Mouse (Mus musculus) CH12.LX (cell line): ENCODE results near the gene Dnaja4.

Source experiments
- BHLHE40 ChIP-seq: IDR thresholded peaks from 2 replicates; pipeline ENCODE4 v1.6.1; 2011; ENCODE audit warnings: mild to moderate bottlenecking, low read depth, low read length, improper control_type of control experiment
- CHD2 ChIP-seq: IDR thresholded peaks from 2 replicates; pipeline ENCODE4 v1.6.1; 2011; ENCODE audit warnings: low read length, improper control_type of control experiment
- CTCF ChIP-seq, 2 experiments: IDR thresholded peaks in 1 of 2; conservative IDR thresholded peaks in 1 of 2; 2 replicates each; pipeline ENCODE4 v1.5.1; 2011 to 2012; ENCODE audit warnings: low read depth in 2 of 2, low read length in 2 of 2, improper control_type of control experiment in 1 of 2, inconsistent platforms in 1 of 2, mild to moderate bottlenecking in 1 of 2, moderate library complexity in 1 of 2
- EP300 ChIP-seq: IDR thresholded peaks from 2 replicates; pipeline ENCODE4 v1.6.1; 2011; ENCODE audit warnings: low read length, improper control_type of control experiment
- KAT2A ChIP-seq: IDR thresholded peaks from 2 replicates; pipeline ENCODE4 v1.6.1; 2012; ENCODE audit warnings: low read length, improper control_type of control experiment, inconsistent platforms; ENCODE audit not compliant: insufficient replicate concordance
- MAZ ChIP-seq: IDR thresholded peaks from 2 replicates; pipeline ENCODE4 v1.6.1; 2012; ENCODE audit warnings: low read depth, mild to moderate bottlenecking, inconsistent platforms, low read length, improper control_type of control experiment, moderate library complexity
- NRF1 ChIP-seq: IDR thresholded peaks from 2 replicates; pipeline ENCODE4 v1.6.1; 2014; ENCODE audit warnings: low read depth, mild to moderate bottlenecking, inconsistent platforms, low read length, improper control_type of control experiment, moderate library complexity
- PAX5 ChIP-seq: IDR thresholded peaks from 2 replicates; pipeline ENCODE4 v1.6.1; 2012; ENCODE audit warnings: low read length, inconsistent platforms, mixed read lengths
- POLR2A ChIP-seq: IDR thresholded peaks from 2 replicates; pipeline ENCODE4 v1.6.1; 2011; ENCODE audit warnings: low read depth, mild to moderate bottlenecking, improper control_type of control experiment, low read length
- POLR2AphosphoS2 ChIP-seq: IDR thresholded peaks from 2 replicates; pipeline ENCODE4 v1.6.1; 2011; ENCODE audit warnings: low read depth, low read length, improper control_type of control experiment
- TBP ChIP-seq: conservative IDR thresholded peaks from 2 replicates; pipeline ENCODE4 v1.6.1; 2011; ENCODE audit warnings: low read depth, low read length, improper control_type of control experiment
- UBTF ChIP-seq: IDR thresholded peaks from 2 replicates; pipeline ENCODE4 v1.6.1; 2012; ENCODE audit warnings: low read depth, mild to moderate bottlenecking, inconsistent platforms, low read length, improper control_type of control experiment, moderate library complexity
- ZMIZ1 ChIP-seq: IDR thresholded peaks from 2 replicates; pipeline ENCODE4 v1.6.1; 2012; ENCODE audit warnings: low read depth, mild to moderate bottlenecking, inconsistent platforms, low read length, improper control_type of control experiment
- ZNF384 ChIP-seq: IDR thresholded peaks from 2 replicates; pipeline ENCODE4 v1.6.1; 2012; ENCODE audit warnings: low read depth, low read length, improper control_type of control experiment, inconsistent platforms

DNA sequence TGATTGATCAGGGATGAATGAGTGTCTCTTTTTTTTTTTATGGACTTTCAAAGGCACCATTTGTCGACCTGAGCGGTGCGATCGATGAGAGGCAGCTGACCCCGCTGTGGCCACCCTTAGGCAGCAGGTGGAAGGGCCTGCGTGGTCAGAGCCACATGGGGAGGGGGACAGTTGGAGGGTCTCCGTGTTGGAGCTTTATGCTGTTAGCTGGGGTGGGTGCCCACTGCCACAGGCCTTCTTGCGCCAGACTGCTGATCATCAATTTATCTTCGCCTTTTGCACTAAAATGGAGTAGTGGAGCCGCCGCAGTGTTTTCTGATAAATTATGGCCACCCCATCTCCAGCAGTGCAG lies 54.2 kb downstream of the Dnaja4 start:
- TF ChIP-seq KAT2A (no peak), POLR2A (no peak), PAX5 (no peak), CHD2 (no peak), CTCF (conservative IDR thresholded peaks at IDR 0.05 in 1 of 2, IDR thresholded peaks at IDR 0.05 in 1 of 2; ENCODE audit: low read depth in 2 of 2, low read length in 2 of 2) (no peak), NRF1 (no peak), POLR2AphosphoS2 (no peak), ZMIZ1 (no peak), ZNF384 (no peak), MAZ (no peak), EP300 (no peak), UBTF (no peak), BHLHE40 (no peak), TBP (no peak)
